Mouse (Mus musculus) spleen, adult 2 months (tissue): Measurements from ENCODE around the gene Slc25a23. TPM values are rescaled to one million over a fixed set of nuclear protein-coding genes. Genes with fewer than 3 reads are reported as not detected.

Experiments
- DNase-seq, 2 experiments: peaks; one replicate each; pipeline versions ENCODE4 v3.0.0 to v3.0.0-alpha.2; 2012 to 2021; ENCODE audit warnings: low spot score in 2 of 2, low read depth in 1 of 2
- H3K27ac ChIP-seq: fragments of 200-500 bp; 2 replicates; pipeline ENCODE4 v1.5.1; 2012; ENCODE audit warnings: low read length, inconsistent platforms; ENCODE audit not compliant: insufficient read depth
- H3K27me3 ChIP-seq: fragments of 200-500 bp; 2 replicates; pipeline ENCODE4 v1.6.1; 2012; ENCODE audit warnings: mild to moderate bottlenecking, moderate library complexity, low read length, inconsistent platforms; ENCODE audit not compliant: control insufficient read depth, insufficient read depth
- H3K36me3 ChIP-seq: fragments of 200-500 bp; 2 replicates; pipeline ENCODE4 v1.6.1; 2012; ENCODE audit warnings: mild to moderate bottlenecking, low read length, inconsistent platforms; ENCODE audit not compliant: control insufficient read depth, insufficient read depth
- H3K4me1 ChIP-seq: fragments of 200-500 bp; 2 replicates; pipeline ENCODE4 v1.6.1; 2011; ENCODE audit warnings: inconsistent platforms; ENCODE audit not compliant: control insufficient read depth, insufficient read depth, insufficient read length
- H3K4me3 ChIP-seq: fragments of 200-500 bp; 2 replicates; pipeline ENCODE4 v1.5.1; 2011; ENCODE audit warnings: mild to moderate bottlenecking, inconsistent platforms; ENCODE audit not compliant: insufficient read depth, insufficient read length; ENCODE audit errors: extremely low read depth
- CTCF ChIP-seq: fragments of 200-500 bp; IDR thresholded peaks from 2 replicates; pipeline ENCODE4 v1.5.1; 2011; ENCODE audit warnings: mild to moderate bottlenecking, inconsistent platforms; ENCODE audit not compliant: insufficient read depth, insufficient read length, insufficient replicate concordance; ENCODE audit errors: extremely low read depth
- POLR2A ChIP-seq: fragments of 200-500 bp; IDR thresholded peaks from 2 replicates; pipeline ENCODE4 v1.6.1; 2011; ENCODE audit warnings: low read depth, low read length, inconsistent platforms
- WGBS: fragments of 180-500 bp; shearing (Covaris S2); methylation state at CpG from one replicate; pipeline ENCODE4 v1.1.7; 2018; 5-methylcytosine and 5-hydroxymethylcytosine counted together
- polyA plus RNA-seq: library from polyadenylated mRNA; depleted of rRNA; stranded (reverse); fragments of >200 nt; gene quantifications from 2 replicates; pipeline ENCODE4 v1.2.3, GENCODE M21; 2012

Gene Slc25a23
- polyA plus RNA-seq, 1 experiment: 10.7 TPM

DNA sequence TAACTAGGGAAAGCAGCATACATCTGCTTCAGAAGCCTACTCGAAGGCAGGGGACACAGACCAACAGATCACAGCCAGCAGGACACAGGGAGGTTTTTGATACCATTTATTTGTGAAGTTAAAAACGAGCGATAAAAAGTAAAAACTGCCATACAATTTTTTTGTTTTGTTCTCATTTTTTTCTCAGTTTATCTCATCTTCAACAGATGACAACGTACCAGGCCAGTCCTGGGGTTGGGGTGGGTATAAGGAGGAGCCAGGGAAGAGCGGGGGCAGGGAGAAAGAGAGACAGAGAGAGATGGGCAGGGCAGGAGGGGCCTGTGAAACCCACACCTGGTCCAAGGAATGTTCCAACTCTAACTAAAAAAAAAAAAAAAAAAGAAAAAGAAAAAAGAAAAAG, 38.7 kb downstream of the Slc25a23 start:
- 80% methylated on average over 5 of the region's 5 CpGs for WGBS
- DNase-seq: no peak
- no peak for TF ChIP-seq CTCF
- TF ChIP-seq POLR2A: no peak
- H3K27me3 ChIP-seq: no peaks in the 10 kb centered on the region
- H3K4me3 ChIP-seq: no peak overlapping the region
- H3K36me3 ChIP-seq: peaks cover 47% of the 10 kb centered on the region
- no peak overlapping the region for H3K27ac ChIP-seq
- no peaks in the 10 kb centered on the region; the same call in 1 of the 2 replicates for H3K4me1 ChIP-seq

DNA sequence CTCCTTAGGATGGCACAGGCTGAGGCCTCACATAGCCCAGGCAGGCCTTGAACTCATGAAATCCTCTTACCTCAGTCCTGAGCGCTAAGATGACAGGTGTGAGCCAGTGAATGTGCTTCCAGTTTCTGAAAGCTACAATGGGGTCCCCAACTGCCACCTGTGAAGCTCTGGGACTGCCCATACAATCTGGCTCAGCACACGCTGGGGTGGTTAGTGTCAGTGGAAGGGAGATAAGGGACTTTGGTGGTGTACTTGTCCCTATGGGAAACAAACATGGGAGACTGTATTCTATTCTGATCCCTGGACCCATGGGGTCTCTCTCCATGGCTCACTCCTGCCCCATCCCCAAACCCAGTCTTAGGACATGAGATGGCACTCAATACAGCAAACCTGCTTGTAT, 40.0 kb downstream of the Slc25a23 start:
- H3K27me3 ChIP-seq: no peaks in the 10 kb centered on the region
- no peak overlapping the region for H3K4me3 ChIP-seq
- H3K27ac ChIP-seq: no peak overlapping the region
- no peak for DNase-seq
- peaks cover 35% of the 10 kb centered on the region for H3K36me3 ChIP-seq
- H3K4me1 ChIP-seq: no peaks in the 10 kb centered on the region; the same call in 1 of the 2 replicates
- 86% methylated on average over 2 of the region's 2 CpGs for WGBS
- no peak for TF ChIP-seq POLR2A
- TF ChIP-seq CTCF: no peak

- no peak for DNase-seq
- H3K27me3 ChIP-seq: no peaks in the 10 kb centered on the region
- H3K4me1 ChIP-seq: peaks cover 4% of the 10 kb centered on the region; the same call in 1 of the 2 replicates
- no peak for TF ChIP-seq POLR2A
- TF ChIP-seq CTCF: no peak
- H3K36me3 ChIP-seq: peaks cover 3% of the 10 kb centered on the region
- peak overlapping the region; percentile 71; the same call in 1 of the 2 replicates for H3K4me3 ChIP-seq
- WGBS: 85% methylated on average over 13 of the region's 13 CpGs
- no peak overlapping the region for H3K27ac ChIP-seq
Measured at GRCm38 (mm10) chr17:57012245-57012795, 47.3 kb downstream of the Slc25a23 start.

DNA sequence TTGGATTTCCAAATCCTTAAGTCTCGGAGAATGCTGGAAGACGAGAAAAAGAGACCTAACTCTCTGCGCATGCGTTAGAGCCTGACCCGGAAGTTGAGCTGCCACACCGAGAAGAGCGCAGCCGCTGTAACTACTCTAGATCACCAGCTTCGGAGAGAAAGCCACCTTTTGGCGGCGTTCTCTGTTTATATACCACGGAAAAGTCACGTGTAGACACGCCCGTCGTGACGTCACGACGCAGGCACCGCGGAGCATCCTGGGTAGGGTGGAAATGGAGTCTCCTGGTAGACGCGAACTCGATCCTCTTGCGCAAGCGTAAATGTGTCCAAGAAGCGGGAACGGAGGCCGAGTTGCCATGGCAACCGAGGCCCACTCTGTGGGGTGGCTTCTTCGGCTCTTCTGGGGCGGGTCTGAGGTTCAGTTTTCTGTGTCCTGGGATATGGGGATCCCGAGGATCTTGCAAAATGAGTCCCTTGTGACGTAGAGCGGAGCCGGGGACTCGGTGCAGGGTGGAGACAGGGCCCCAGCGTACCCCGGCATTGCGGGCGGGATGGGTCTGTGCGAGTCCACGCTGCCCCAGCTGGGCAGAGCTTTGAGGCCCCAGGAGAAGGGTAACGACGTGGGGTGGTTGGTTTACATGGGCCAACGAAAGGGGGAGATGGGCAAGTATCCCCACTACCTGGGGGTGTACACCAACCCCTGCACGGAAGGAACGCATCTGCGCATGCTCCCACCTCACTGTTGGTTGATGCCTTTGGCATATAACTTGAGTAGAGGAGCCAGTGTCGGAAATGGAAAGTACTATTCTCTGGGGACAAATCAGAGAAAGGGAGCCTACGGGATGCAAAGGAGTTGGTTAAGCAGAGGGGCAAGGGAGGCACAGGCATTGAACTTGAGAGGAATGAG, 48.2 kb downstream of the Slc25a23 start, which contains the start of the genes Gtf2f1 and Gm17949:
TSS of gene Gtf2f1 (minus strand) at position 53 of the 906 bp plus-strand sequence.
TSS of gene Gm17949 (plus strand) at position 234 of the 906 bp plus-strand sequence.
- H3K4me3 ChIP-seq: peak within 1 kb of the TSS; percentile 98
- TF ChIP-seq CTCF: no peak
- TF ChIP-seq POLR2A: peak; percentile 98
- H3K27me3 ChIP-seq: no peaks in the 10 kb centered on the region
- peaks cover 9% of the 10 kb centered on the region for H3K36me3 ChIP-seq
- DNase-seq: peak; percentile 82 to 98
- peaks cover 4% of the 10 kb centered on the region; the same call in 1 of the 2 replicates for H3K4me1 ChIP-seq
- peak within 1 kb of the TSS; percentile 89 for H3K27ac ChIP-seq
- WGBS: 1% methylated on average over 51 of the region's 51 CpGs

DNA sequence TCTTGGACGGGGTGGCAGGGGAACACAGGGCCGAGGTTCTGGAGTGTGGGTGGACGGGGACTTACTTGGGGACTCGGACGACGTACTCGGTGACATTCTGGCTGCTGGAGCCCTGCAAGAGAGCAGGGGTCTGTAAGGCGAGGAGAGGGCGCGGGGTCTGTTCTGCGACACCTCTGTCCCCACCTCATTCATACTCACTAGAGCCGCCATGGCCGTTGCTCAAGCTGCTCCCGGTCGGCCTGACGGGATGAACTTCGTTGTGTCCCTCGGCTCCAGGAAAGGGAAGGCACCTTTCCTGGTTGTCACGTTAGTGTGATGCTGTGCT, 48.8 kb downstream of the Slc25a23 start:
- under 1% methylated on average over 19 of the region's 19 CpGs for WGBS
- Histone ChIP-seq H3K36me3 (peaks cover 9% of the 10 kb centered on the region), H3K4me3 (peak overlapping the region; percentile 98), H3K27me3 (no peaks in the 10 kb centered on the region), H3K4me1 (peaks cover 4% of the 10 kb centered on the region; the same call in 1 of the 2 replicates), H3K27ac (peak overlapping the region; percentile 89)
- TF ChIP-seq CTCF (no peak), POLR2A (no peak)
- DNase-seq: no peak

GRCm38 (mm10) chr17:57007137-57007905, 52.3 kb downstream of the Slc25a23 start:
- Histone ChIP-seq H3K36me3 (peaks cover 23% of the 10 kb centered on the region), H3K27ac (no peak overlapping the region), H3K27me3 (no peaks in the 10 kb centered on the region), H3K4me3 (no peak overlapping the region), H3K4me1 (peaks cover 4% of the 10 kb centered on the region; the same call in 1 of the 2 replicates)
- TF ChIP-seq CTCF (no peak), POLR2A (no peak)
- 93% methylated on average over 13 of the region's 13 CpGs for WGBS
- DNase-seq: no peak

- 90% methylated on average over 7 of the region's 7 CpGs for WGBS
- no peak overlapping the region for H3K4me3 ChIP-seq
- no peak overlapping the region for H3K27ac ChIP-seq
- DNase-seq: no peak
- TF ChIP-seq CTCF (no peak), POLR2A (no peak)
- H3K27me3 ChIP-seq: no peaks in the 10 kb centered on the region
- no peaks in the 10 kb centered on the region for H3K4me1 ChIP-seq
- peaks cover 23% of the 10 kb centered on the region for H3K36me3 ChIP-seq
Measured at GRCm38 (mm10) chr17:57003994-57004393, 55.7 kb downstream of the Slc25a23 start.
